Comparison of ENCODE assay signal across 7 mouse cellular contexts in genomic region chr14:37135127-37135593, GRCm38 (mm10). TPM values are rescaled to one million over a fixed set of nuclear protein-coding genes. Genes with fewer than 3 reads are reported as not detected.
DNase-seq lines count a peak whose midpoint lies in the region; ATAC-seq and TF ChIP-seq lines count a peak whose summit lies in the region.

Gene Ghitm, minus strand, starts transcription at chr14:37135272.

- H3K4me3 ChIP-seq in embryonic facial prominence, embryonic 10.5 days: peak within 1 kb of the TSS; percentile 91
- H3K4me3 ChIP-seq in intestine, postnatal 0 days (ENCODE audit: low read depth, low read length): peak within 1 kb of the TSS; percentile 96
- peak within 1 kb of the TSS; percentile 79 for H3K4me3 ChIP-seq in midbrain, embryonic 12.5 days
- H3K4me3 ChIP-seq in small intestine, adult 2 months (ENCODE audit: low read depth, low read length): peak within 1 kb of the TSS; percentile 84

- no peaks in the 10 kb centered on the region for H3K9me3 ChIP-seq in embryonic facial prominence, embryonic 10.5 days
- H3K9me3 ChIP-seq in intestine, postnatal 0 days (ENCODE audit: control insufficient read depth): no peaks in the 10 kb centered on the region
- no peaks in the 10 kb centered on the region for H3K9me3 ChIP-seq in midbrain, embryonic 12.5 days

- TF ChIP-seq POLR2A in small intestine, adult 2 months (IDR thresholded peaks at IDR 0.05; ENCODE audit: low read depth, low read length): peak; percentile 81

- H3K4me2 ChIP-seq in intestine, postnatal 0 days (replicated peaks; ENCODE audit: low read depth): peak within 1 kb of the TSS; percentile 68
- peak within 1 kb of the TSS; percentile 73 for H3K4me2 ChIP-seq in midbrain, embryonic 12.5 days (replicated peaks)

- peaks cover 31% of the 10 kb centered on the region for H3K36me3 ChIP-seq in embryonic facial prominence, embryonic 10.5 days (replicated peaks)
- H3K36me3 ChIP-seq in intestine, postnatal 0 days (ENCODE audit: control insufficient read depth, insufficient read depth): peaks cover 23% of the 10 kb centered on the region
- H3K36me3 ChIP-seq in midbrain, embryonic 12.5 days: peaks cover 23% of the 10 kb centered on the region
- H3K36me3 ChIP-seq in small intestine, adult 2 months (ENCODE audit: control insufficient read depth, insufficient read depth, low read length): peaks cover 17% of the 10 kb centered on the region

- H3K9ac ChIP-seq in intestine, postnatal 0 days (ENCODE audit: low read depth, low read length): peak within 1 kb of the TSS; percentile 85
- peak within 1 kb of the TSS; percentile 84 for H3K9ac ChIP-seq in midbrain, embryonic 12.5 days (replicated peaks)

- intact Hi-C loops in left cerebral cortex, postnatal 4 days (cut with DNase I): no loop called here

- H3K27ac ChIP-seq in embryonic facial prominence, embryonic 10.5 days (replicated peaks): peak within 1 kb of the TSS; percentile 91
- H3K27ac ChIP-seq in intestine, postnatal 0 days (ENCODE audit: low read depth, low read length): peak within 1 kb of the TSS; percentile 91
- H3K27ac ChIP-seq in midbrain, embryonic 12.5 days (replicated peaks): peak within 1 kb of the TSS; percentile 63
- peak within 1 kb of the TSS; percentile 80 for H3K27ac ChIP-seq in small intestine, adult 2 months (ENCODE audit: insufficient read depth, low read depth, low read length)

- no peaks in the 10 kb centered on the region for H3K27me3 ChIP-seq in embryonic facial prominence, embryonic 10.5 days (replicated peaks; ENCODE audit: low read depth, poor library complexity, severe bottlenecking)
- no peaks in the 10 kb centered on the region for H3K27me3 ChIP-seq in intestine, postnatal 0 days (replicated peaks; ENCODE audit: control insufficient read depth, insufficient read depth, low read length)
- no peaks in the 10 kb centered on the region for H3K27me3 ChIP-seq in midbrain, embryonic 12.5 days
- no peaks in the 10 kb centered on the region for H3K27me3 ChIP-seq in small intestine, adult 2 months (ENCODE audit: control insufficient read depth, insufficient read depth, low read length)

- WGBS in embryonic facial prominence, embryonic 10.5 days: under 1% methylated on average over 38 of the region's 38 CpGs
- 0% methylated on average over 38 of the region's 38 CpGs for WGBS in intestine, postnatal 0 days
- under 1% methylated on average over 38 of the region's 38 CpGs for WGBS in midbrain, embryonic 12.5 days
- whole genome bisulfite sequencing in small intestine, adult 2 months: under 1% methylated on average over 38 of the region's 38 CpGs

- peak; percentile 98 for ATAC-seq in intestine, postnatal 0 days
- peak; percentile 99 for ATAC-seq in midbrain, embryonic 12.5 days (ENCODE audit: low FRiP score, low read depth)

- DNase-seq in adrenal gland, postnatal 10 days: peak; percentile 96
- peak; percentile 96 for DNase-seq in embryonic facial prominence, embryonic 10.5 days (ENCODE audit: low spot score)
- DNase-seq in gonadal fat pad, adult 2 months (ENCODE audit: low read depth): peak; percentile 86
- peak; percentile 96 for DNase-seq in left cerebral cortex, postnatal 4 days

- peaks cover 8% of the 10 kb centered on the region for H3K4me1 ChIP-seq in embryonic facial prominence, embryonic 10.5 days
- H3K4me1 ChIP-seq in intestine, postnatal 0 days (replicated peaks; ENCODE audit: control insufficient read depth, insufficient read depth, low read length): no peaks in the 10 kb centered on the region
- peaks cover 7% of the 10 kb centered on the region for H3K4me1 ChIP-seq in midbrain, embryonic 12.5 days
- H3K4me1 ChIP-seq in small intestine, adult 2 months (ENCODE audit: control insufficient read depth, insufficient read depth, insufficient read length, low read length): peaks cover 3% of the 10 kb centered on the region

- TF ChIP-seq CTCF in intestine, postnatal 0 days (IDR thresholded peaks at IDR 0.05; ENCODE audit: low read depth): peak; percentile 21; the same call in 1 of the 2 replicates
- no peak for TF ChIP-seq CTCF in small intestine, adult 2 months (IDR thresholded peaks at IDR 0.05; ENCODE audit: extremely low read depth, insufficient read length, insufficient replicate concordance, low read depth, low read length)

RNA-seq across cellular contexts. Expression of gene Ghitm, which starts in this region (rescaled TPM):
- total RNA-seq in adrenal gland, postnatal 10 days (2021): 100 to 1,000 TPM; 681 to 719 TPM
- polyA plus RNA-seq in embryonic facial prominence, embryonic 10.5 days (2016; fragmentation: Nextera tagmentation; extraction: Ambion mirVana): 202 and 213 TPM in 2 replicates
- 175 and 198 TPM in 2 replicates for polyA plus RNA-seq in gonadal fat pad, adult 2 months (2012; rRNA removed)
- 278 and 283 TPM in 2 replicates for polyA plus RNA-seq in intestine, postnatal 0 days (2015; fragmentation: Nextera tagmentation; extraction: Ambion mirVana)
- 100 to 1,000 TPM; 133 to 139 TPM for total RNA-seq in left cerebral cortex, postnatal 4 days (2021)
- 183 and 196 TPM in 2 replicates for polyA plus RNA-seq in midbrain, embryonic 12.5 days (2016; fragmentation: Nextera tagmentation; extraction: Ambion mirVana)
- 46.3 and 87.9 TPM in 2 replicates for polyA plus RNA-seq in small intestine, adult 2 months (2012; rRNA removed)

Comparison
In these comparisons a context has a peak if more than half of its experiments do, and no peak if none do; other contexts are left out.
1. Peak in every context shown above with its lines: DNase-seq, ATAC-seq, H3K4me3 ChIP-seq and H3K27ac ChIP-seq.
2. RNA of gene Ghitm (total RNA-seq): 681 to 719 TPM in adrenal gland, postnatal 10 days; 133 to 139 TPM in left cerebral cortex, postnatal 4 days; every median in the first group is over 4 times any median in the second.